Mouse (Mus musculus) brain, embryonic 18.5 days (tissue): ENCODE measurements around the gene Kcne1l.

Experiments used
- DNase-seq: peaks from one replicate; pipeline ENCODE4 v3.0.0-alpha.2; 2012; ENCODE audit warnings: low read depth, low spot score

The Kcne1l gene

DNA sequence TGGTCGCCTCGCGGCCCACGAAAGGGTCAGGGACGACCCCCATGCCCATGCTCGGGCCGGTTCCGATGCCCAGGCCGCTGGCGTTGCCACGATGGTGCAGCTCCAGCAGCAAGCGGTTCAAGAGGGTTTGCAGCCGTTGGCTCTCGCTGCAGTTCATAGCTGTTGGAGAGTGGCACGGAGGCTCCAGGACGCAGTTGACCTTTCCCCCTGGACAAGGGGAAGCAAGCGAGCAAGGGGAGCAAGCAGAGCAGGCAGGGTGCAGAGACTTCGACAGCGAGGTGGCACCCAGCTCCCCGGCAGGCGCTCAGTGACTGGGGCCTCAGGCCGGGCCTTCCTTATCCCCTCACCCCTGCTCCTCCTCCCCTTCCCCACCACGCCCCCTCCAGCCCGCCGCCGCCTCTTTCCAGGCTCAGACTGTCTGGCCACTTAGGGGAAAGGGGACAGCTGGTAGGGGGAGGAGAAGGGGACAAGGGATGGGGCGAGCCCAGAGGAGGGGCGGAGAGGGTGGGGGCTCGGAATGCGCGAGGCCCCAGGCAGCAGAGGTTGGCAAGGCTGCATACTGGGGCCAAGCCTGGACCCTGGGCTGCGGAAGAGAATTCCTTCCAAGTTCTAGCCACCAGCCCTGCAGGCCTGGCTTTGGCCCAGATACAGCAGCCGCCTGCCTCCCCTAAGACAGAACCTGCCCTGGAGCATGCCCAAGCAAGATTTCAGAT is at the start of gene Kcne1l:
TSS of gene Kcne1l (minus strand) at position 426 of the 713 bp plus-strand sequence.
- no peak for DNase-seq

DNA sequence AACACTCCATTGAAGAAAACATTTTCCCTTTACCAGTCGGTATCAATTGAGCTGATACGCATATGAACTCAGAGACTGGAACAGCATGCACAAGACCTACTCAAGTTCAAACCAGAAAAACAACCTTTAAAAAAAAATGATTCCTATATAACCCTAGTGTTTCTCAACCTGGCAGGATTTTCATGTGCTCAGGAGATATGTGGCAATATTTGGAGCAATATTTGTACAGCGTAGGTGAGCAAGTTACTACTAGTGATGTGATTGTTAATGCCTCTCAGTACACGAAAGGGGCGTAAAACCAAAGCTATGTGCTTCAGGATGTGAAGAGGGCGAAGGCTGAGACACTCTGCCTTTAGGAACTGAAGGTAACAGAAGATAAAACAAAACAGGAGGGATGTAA is 30.1 kb upstream of the Kcne1l start:
- DNase-seq = no peak

GRCm38 (mm10) chrX:142335502-142335901 is 29.4 kb upstream of the Kcne1l start:
- no peak for DNase-seq

- DNase-seq = no peak
Observed at GRCm38 (mm10) chrX:142325760-142326159, 19.7 kb upstream of the Kcne1l start.

DNA sequence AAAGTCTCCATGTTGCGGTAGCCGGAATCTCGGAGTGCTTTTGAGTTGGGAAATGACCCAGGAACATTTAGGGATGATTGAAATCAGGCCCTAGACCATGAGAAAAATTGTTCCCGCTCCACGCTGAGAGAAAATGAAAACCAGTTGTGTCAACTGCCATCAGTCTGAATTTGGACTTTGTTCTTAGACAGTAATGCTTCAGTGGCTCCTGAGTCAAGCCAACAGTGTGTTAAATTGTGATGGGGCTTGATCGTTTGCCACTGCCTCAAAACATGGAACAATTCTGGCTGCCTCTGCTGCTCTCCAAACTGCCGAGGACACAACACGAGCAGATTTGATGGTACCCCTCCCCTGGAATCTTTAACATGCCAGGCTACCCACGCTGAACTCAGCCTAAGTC is 10.0 kb upstream of the Kcne1l start:
- DNase-seq = no peak

DNA sequence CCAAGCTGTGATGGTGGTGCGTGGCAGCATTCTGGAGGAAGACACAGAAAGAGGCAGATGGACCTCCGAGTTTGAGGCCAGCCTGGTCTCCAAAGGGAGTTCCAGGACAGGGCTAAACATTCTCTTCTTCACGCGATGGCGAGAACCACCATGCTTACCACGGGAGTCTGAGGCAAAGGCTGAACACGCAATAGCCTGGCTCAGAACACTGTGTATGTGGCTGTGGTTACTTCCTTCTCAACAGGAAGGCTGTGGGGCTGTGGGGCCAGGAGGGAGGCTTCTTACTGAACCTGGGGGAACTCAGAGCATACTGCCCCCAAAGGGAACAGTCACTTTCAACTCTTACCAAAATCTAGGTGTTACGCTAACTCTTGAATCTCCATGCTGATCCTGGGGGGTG is 9.2 kb upstream of the Kcne1l start:
- no peak for DNase-seq

DNA sequence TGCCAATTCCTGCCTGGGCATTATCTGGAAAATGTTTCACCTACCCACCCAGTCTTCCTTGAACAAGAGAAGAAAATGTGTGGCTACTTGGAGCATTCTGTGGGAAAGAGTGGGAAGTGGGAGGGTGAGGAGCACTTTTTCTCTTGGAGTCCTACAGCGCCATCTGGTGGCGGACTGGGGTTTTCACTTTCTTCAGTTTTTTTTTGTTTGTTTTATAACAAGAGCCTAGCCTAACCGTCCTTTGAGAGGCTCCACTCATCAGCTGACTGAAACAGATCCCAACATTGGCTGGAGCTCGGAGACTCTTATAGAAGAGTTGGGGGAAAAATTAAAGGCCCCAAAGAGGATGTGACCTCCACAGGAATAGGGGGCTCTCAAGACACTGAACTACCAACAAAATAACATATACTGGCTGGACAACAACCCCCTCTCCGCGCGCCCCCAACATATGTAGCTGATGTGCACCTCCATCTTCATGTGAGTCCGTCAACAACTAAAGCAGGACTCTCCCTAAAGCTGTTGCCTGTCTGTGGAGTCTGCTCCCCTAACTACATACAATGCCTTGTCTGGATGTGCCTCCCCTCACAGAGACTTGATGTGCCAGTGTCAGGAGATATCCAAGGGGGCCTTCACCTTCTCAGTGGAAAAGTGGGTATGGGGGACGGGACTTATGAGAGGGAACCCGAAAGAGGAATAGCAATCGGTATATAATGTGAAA is 8.4 kb upstream of the Kcne1l start:
- DNase-seq = peak; percentile 37

GRCm38 (mm10) chrX:142310431-142310830 is 4.3 kb upstream of the Kcne1l start:
- DNase-seq = no peak

DNA sequence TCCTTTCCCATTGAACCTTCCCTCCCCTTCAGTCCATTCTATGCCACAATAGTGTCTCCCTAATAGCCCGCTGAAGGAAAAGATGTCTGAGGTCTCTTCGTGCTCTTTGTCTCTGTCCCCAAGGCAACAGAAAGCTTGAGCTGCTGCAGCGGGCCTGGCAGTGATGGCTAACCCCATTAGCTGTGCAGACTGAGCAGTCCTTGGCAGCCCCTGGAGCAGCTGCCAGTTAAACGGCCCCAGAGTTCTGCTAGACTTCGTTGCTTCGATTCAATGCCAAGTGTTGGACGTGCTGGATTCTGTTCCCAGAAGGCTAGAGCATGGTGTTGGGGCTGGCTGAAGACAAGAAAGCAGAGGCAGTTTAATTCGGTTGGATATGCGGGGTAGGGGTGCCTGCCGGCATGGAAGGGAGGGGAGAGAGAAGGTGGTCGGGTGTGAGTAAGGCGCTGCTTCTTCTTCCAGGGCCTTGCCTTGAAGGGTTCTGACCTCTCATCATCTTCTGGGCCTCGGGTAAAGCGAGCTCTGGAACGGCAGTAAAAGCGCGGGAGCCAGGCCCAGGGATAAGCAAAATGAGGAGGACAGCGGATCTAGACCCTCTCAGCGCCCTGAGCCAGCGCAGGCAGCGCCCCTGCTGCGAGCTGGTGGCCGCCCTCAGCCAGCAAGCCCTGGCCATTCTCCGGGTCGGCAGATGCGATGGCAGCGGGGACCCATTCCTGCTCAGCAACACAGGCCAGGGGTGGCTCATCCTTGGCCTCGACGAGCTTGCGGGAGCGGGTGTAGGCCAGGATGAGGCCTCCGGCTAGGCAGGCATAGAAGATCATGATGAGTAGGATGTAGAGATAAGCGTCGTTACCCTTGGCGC is 855 bp downstream of the Kcne1l start:
- no peak for DNase-seq

GRCm38 (mm10) chrX:142304592-142304991 is 1.5 kb downstream of the Kcne1l start:
- no peak for DNase-seq

DNA sequence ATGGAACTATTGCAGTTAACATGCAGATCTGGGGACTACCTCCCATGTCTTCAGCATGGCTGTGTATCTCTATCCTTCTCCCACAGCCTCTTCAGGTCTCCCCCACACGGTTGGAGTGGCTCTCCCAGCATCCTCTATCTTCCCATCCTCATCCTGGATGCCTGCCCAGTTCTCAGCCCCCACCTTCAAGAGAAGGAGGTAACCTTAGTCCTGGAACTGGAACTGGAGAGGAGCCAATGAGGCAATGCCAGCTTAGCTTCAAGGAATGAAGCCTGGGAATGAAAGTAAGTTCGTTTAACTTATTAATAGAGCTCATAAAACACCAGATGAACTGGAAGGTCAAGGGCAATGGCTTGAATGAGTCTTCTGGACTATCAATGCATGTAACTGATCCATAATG is 2.6 kb downstream of the Kcne1l start:
- DNase-seq = no peak

DNA sequence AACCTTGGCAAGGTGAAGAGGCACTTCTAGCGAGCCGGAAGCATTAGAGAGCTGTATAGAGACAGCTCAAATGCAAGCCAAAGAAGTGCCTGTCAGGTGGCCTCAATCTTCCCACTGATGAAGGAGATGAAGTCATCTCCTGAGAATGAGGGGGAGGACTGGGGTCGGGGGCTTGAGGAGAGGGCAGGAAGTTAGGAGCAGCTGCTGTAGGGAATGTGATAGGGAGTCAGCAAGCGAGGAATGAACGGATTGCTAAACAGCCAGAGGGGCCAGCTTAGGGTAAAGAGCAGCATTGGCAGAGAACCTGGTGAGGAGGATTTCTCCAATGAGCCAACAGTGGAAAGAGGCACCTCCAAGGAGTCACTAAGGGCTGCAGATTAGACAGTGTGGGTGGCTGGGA is 20.2 kb downstream of the Kcne1l start:
- no peak for DNase-seq

DNA sequence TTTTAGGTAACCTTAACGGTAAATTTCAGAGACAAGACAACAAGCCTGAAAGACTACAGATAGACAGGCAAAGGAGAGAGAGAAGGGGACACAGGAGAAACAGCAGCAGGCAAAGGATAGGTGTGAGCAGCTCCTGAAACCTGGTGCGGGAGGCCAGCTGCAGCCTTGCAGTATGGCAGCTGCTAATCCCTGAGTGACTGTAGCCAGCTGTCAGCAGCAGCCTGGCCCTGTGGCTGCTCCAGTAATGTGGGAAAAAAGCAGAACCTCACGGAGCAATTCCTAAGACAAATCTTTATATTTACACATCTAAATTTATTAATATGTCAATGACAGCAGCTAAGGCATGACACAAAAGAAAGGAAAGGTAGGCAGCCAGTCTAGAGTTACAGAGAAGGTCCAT is 29.5 kb downstream of the Kcne1l start:
- no peak for DNase-seq

GRCm38 (mm10) chrX:142276031-142276430 is 30.1 kb downstream of the Kcne1l start:
- no peak for DNase-seq
